Mouse (Mus musculus): Measurements from ENCODE around the gene Susd6. TPM values are rescaled to one million over a fixed set of nuclear protein-coding genes. Genes with fewer than 3 reads are reported as not detected.

Susd6 gene
- polyA plus RNA-seq, 1 experiment from 2014 or later, result 15.2 TPM

- peak; percentile 48 for ATAC-seq (ENCODE audit: low read depth)
- no peaks in the 10 kb centered on the region for H3K9me3 ChIP-seq (replicated peaks; ENCODE audit: control insufficient read depth, low read length)
- 29% methylated on average over 4 of the region's 4 CpGs for WGBS (ENCODE audit: insufficient replicate concordance)
- H3K9ac ChIP-seq (ENCODE audit: low read depth, low read length), result no peak overlapping the region
- no peak overlapping the region for H3K4me3 ChIP-seq (ENCODE audit: low read depth, low read length)
- peaks cover 5% of the 10 kb centered on the region; the same call in 1 of the 2 replicates for H3K27me3 ChIP-seq (ENCODE audit: control insufficient read depth, insufficient read depth, low read depth, low read length)
- peaks cover 45% of the 10 kb centered on the region for H3K4me1 ChIP-seq (ENCODE audit: control insufficient read depth, low read depth, low read length)
- no peak overlapping the region for H3K4me2 ChIP-seq (ENCODE audit: low read depth, low read length)
- no peaks in the 10 kb centered on the region for H3K36me3 ChIP-seq (ENCODE audit: control insufficient read depth, insufficient read depth)
- H3K27ac ChIP-seq (ENCODE audit: low read length), result no peak overlapping the region
Observed at GRCm38 (mm10) chr12:80926550-80926949, 136.2 kb downstream of the Susd6 start.

DNA sequence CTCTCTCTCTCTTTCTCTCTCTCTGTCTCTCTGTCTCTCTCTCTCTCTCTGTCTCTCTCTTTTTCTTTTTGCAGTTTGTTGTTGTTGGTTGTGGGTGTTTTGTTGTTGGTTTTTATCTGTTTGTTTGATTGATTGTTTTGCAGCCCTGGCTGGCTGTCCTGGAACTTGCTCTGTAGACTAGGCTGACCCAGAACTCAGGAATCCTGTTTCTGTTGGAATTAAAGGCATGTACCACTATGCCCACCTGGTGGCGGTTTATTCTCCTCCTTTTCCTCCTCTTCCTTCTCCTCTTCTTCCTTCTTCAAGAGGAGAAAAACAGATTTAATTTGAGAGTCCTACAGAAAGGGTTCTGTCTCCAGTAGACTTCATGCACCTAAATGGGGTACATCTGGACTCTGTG lies 137.2 kb downstream of the Susd6 start:
- 45% methylated on average over 1 of the region's 1 CpGs for WGBS (ENCODE audit: insufficient replicate concordance)
- Histone ChIP-seq H3K27me3 (ENCODE audit: control insufficient read depth, insufficient read depth, low read depth, low read length) (peaks cover 5% of the 10 kb centered on the region; the same call in 1 of the 2 replicates), H3K4me3 (ENCODE audit: low read depth, low read length) (no peak overlapping the region), H3K9ac (ENCODE audit: low read depth, low read length) (no peak overlapping the region), H3K4me1 (ENCODE audit: control insufficient read depth, low read depth, low read length) (peaks cover 45% of the 10 kb centered on the region), H3K9me3 (replicated peaks; ENCODE audit: control insufficient read depth, low read length) (no peaks in the 10 kb centered on the region), H3K4me2 (ENCODE audit: low read depth, low read length) (no peak overlapping the region), H3K36me3 (ENCODE audit: control insufficient read depth, insufficient read depth) (no peaks in the 10 kb centered on the region), H3K27ac (ENCODE audit: low read length) (no peak overlapping the region)
- ATAC-seq (ENCODE audit: low read depth), result no peak

- Histone ChIP-seq H3K4me3 (ENCODE audit: low read depth, low read length) (no peak overlapping the region), H3K27ac (ENCODE audit: low read length) (peak overlapping the region; percentile 73), H3K9ac (ENCODE audit: low read depth, low read length) (no peak overlapping the region; the same call in 1 of the 2 replicates), H3K4me1 (ENCODE audit: control insufficient read depth, low read depth, low read length) (peaks cover 41% of the 10 kb centered on the region), H3K9me3 (replicated peaks; ENCODE audit: control insufficient read depth, low read length) (no peaks in the 10 kb centered on the region), H3K36me3 (ENCODE audit: control insufficient read depth, insufficient read depth) (no peaks in the 10 kb centered on the region), H3K4me2 (ENCODE audit: low read depth, low read length) (no peak overlapping the region), H3K27me3 (ENCODE audit: control insufficient read depth, insufficient read depth, low read depth, low read length) (no peaks in the 10 kb centered on the region)
- WGBS (ENCODE audit: insufficient replicate concordance), result 66% methylated on average over 3 of the region's 3 CpGs
- ATAC-seq (ENCODE audit: low read depth), result 0 out of 2 replicates have a peak, but pooled peaks have one; percentile 25
Observed at GRCm38 (mm10) chr12:80928881-80929280, 138.6 kb downstream of the Susd6 start.

- Histone ChIP-seq H3K9me3 (replicated peaks; ENCODE audit: control insufficient read depth, low read length) (no peaks in the 10 kb centered on the region), H3K36me3 (ENCODE audit: control insufficient read depth, insufficient read depth) (no peaks in the 10 kb centered on the region), H3K9ac (ENCODE audit: low read depth, low read length) (no peak overlapping the region), H3K27me3 (ENCODE audit: control insufficient read depth, insufficient read depth, low read depth, low read length) (no peaks in the 10 kb centered on the region), H3K4me3 (ENCODE audit: low read depth, low read length) (no peak overlapping the region), H3K4me2 (ENCODE audit: low read depth, low read length) (peak overlapping the region; percentile 17; the same call in 1 of the 2 replicates), H3K4me1 (ENCODE audit: control insufficient read depth, low read depth, low read length) (peaks cover 40% of the 10 kb centered on the region), H3K27ac (ENCODE audit: low read length) (peak overlapping the region; percentile 68)
- 24% methylated on average over 7 of the region's 7 CpGs for WGBS (ENCODE audit: insufficient replicate concordance)
- peak; percentile 93 for ATAC-seq (ENCODE audit: low read depth)
Observed at GRCm38 (mm10) chr12:80930141-80930540, 139.8 kb downstream of the Susd6 start.

Other genes with a start within 250 kb of the Susd6 start
- gene Slc39a9, start 146.6 kb upstream of the Susd6 start, polyA plus RNA-seq (2015; fragmentation: Nextera tagmentation; extraction: Ambion mirVana), result 12.4 and 14.6 TPM in 2 replicates
- gene Erh, start 146.2 kb upstream of the Susd6 start, polyA plus RNA-seq (2015; fragmentation: Nextera tagmentation; extraction: Ambion mirVana), result 88.5 and 101 TPM in 2 replicates
- gene Plekhd1, start 97.9 kb upstream of the Susd6 start, polyA plus RNA-seq (2015; fragmentation: Nextera tagmentation; extraction: Ambion mirVana), result 0.18 and 0.35 TPM in 2 replicates
- gene Ccdc177, start 29.8 kb upstream of the Susd6 start, polyA plus RNA-seq (2015; fragmentation: Nextera tagmentation; extraction: Ambion mirVana), result not detected in 2 replicates
- gene Srsf5, start 155.0 kb downstream of the Susd6 start, polyA plus RNA-seq (2015; fragmentation: Nextera tagmentation; extraction: Ambion mirVana), result 273 and 294 TPM in 2 replicates
- gene Slc10a1, start 178.2 kb downstream of the Susd6 start, polyA plus RNA-seq (2015; fragmentation: Nextera tagmentation; extraction: Ambion mirVana), result 27.0 and 39.5 TPM in 2 replicates
- 14.2 and 15.9 TPM in 2 replicates for gene Smoc1, start 236.3 kb downstream of the Susd6 start, polyA plus RNA-seq (2015; fragmentation: Nextera tagmentation; extraction: Ambion mirVana)

Data from liver, embryonic 16.5 days (tissue).